Mouse (Mus musculus) liver, adult 2 months (tissue): ENCODE measurements around the gene Gtf2i. TPM values are rescaled to one million over a fixed set of nuclear protein-coding genes. Genes with fewer than 3 reads are reported as not detected.

Experiments
- DNase-seq: peaks from one replicate; pipeline ENCODE4 v3.0.0-alpha.2; 2011; ENCODE audit warnings: low read depth, low spot score; ENCODE audit errors: extremely low read depth
- H3K27ac ChIP-seq: fragments of 200-500 bp; replicated peaks from 2 replicates; pipeline ENCODE4 v1.5.1; 2012; ENCODE audit warnings: low read depth, mild to moderate bottlenecking, control low read depth, inconsistent platforms, low read length; ENCODE audit not compliant: insufficient read depth
- H3K27me3 ChIP-seq: fragments of 200-500 bp; 2 replicates; pipeline ENCODE4 v1.6.1; 2012; ENCODE audit warnings: mild to moderate bottlenecking, moderate library complexity, low read length, inconsistent platforms; ENCODE audit not compliant: control insufficient read depth, insufficient read depth
- H3K36me3 ChIP-seq: fragments of 200-500 bp; 2 replicates; pipeline ENCODE4 v1.6.1; 2012; ENCODE audit warnings: low read length, inconsistent platforms; ENCODE audit not compliant: control insufficient read depth, insufficient read depth
- H3K4me1 ChIP-seq: fragments of 200-500 bp; 2 replicates; pipeline ENCODE4 v1.6.1; 2011; ENCODE audit warnings: low read length; ENCODE audit not compliant: control insufficient read depth, insufficient read depth
- H3K4me3 ChIP-seq: fragments of 200-500 bp; 2 replicates; pipeline ENCODE4 v1.5.1; 2011; ENCODE audit warnings: low read depth, mild to moderate bottlenecking, control low read depth, low read length, moderate library complexity; ENCODE audit not compliant: insufficient read depth
- H3K79me2 ChIP-seq: fragments of 200-500 bp; 2 replicates; pipeline ENCODE4 v1.6.1; 2012; ENCODE audit warnings: inconsistent platforms, mild to moderate bottlenecking, low read length, moderate library complexity; ENCODE audit not compliant: control insufficient read depth, insufficient read depth
- H3K9ac ChIP-seq: fragments of 200-500 bp; 2 replicates; pipeline ENCODE4 v1.6.1; 2012; ENCODE audit warnings: low read depth, mild to moderate bottlenecking, control low read depth, inconsistent platforms, low read length
- CTCF ChIP-seq: fragments of 200-500 bp; IDR thresholded peaks from 2 replicates; pipeline ENCODE4 v1.5.1; 2011; ENCODE audit warnings: low read depth, low read length, control low read depth
- POLR2A ChIP-seq: fragments of 200-500 bp; IDR thresholded peaks from 2 replicates; pipeline ENCODE4 v1.6.1; 2011; ENCODE audit warnings: low read length, control low read depth; ENCODE audit not compliant: insufficient read depth; ENCODE audit errors: extremely low read depth
- WGBS: fragments of 180-500 bp; shearing (Covaris S2); methylation state at CpG from one replicate; pipeline ENCODE4 v1.1.7; 2018; 5-methylcytosine and 5-hydroxymethylcytosine counted together
- polyA plus RNA-seq: library from polyadenylated mRNA; depleted of rRNA; stranded (reverse); fragments of >200 nt; gene quantifications from 2 replicates; pipeline ENCODE4 v1.2.3, GENCODE M21; 2012
- total RNA-seq: library from RNA; depleted of rRNA; stranded (reverse); fragments of >200 nt; gene quantifications from 2 replicates; pipeline ENCODE4 v1.2.3, GENCODE M21; 2014

The Gtf2i gene
- total and polyA plus RNA-seq, 2 experiments: 31.7 to 54.2 TPM

- 25% methylated on average over 7 of the region's 7 CpGs for WGBS
- H3K27ac ChIP-seq: no peak overlapping the region
- H3K4me1 ChIP-seq: peaks cover 4% of the 10 kb centered on the region; the same call in 1 of the 2 replicates
- H3K36me3 ChIP-seq: no peaks in the 10 kb centered on the region
- H3K9ac ChIP-seq: no peak overlapping the region
- peak; percentile 75 for DNase-seq
- TF ChIP-seq POLR2A: no peak
- TF ChIP-seq CTCF: no peak
- H3K27me3 ChIP-seq: no peaks in the 10 kb centered on the region
- no peak overlapping the region for H3K4me3 ChIP-seq
- H3K79me2 ChIP-seq: no peaks in the 10 kb centered on the region
These were observed 7.1 kb upstream of the Gtf2i start for GRCm38 (mm10) chr5:134321699-134322098.

GRCm38 (mm10) chr5:134318903-134319302 is 4.3 kb upstream of the Gtf2i start:
- WGBS: 91% methylated on average over 6 of the region's 6 CpGs
- H3K27me3 ChIP-seq: no peaks in the 10 kb centered on the region

DNA sequence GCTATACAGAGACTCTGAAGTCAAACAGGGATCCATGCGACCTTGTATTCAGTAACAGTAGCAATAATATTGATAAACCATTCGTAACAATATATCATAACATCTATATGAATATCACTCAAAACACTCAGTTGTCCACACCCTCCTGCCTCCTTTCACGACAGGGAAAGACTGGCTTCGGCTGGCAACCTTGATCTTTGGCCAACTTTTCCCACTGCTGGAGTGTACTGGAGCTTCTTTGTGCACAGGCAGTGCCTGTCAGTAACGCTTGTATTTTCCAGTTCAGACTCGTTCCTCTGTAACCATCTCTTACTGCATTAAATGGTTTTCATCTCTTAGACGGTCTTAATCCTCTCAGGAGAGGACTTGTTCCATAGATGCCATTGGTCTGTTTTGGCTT is 2.2 kb upstream of the Gtf2i start:
- H3K27ac ChIP-seq: no peak overlapping the region
- WGBS: 36% methylated on average over 7 of the region's 7 CpGs
- no peaks in the 10 kb centered on the region for H3K27me3 ChIP-seq
- peaks cover 9% of the 10 kb centered on the region for H3K4me1 ChIP-seq
- no peak overlapping the region for H3K4me3 ChIP-seq
- no peaks in the 10 kb centered on the region for H3K36me3 ChIP-seq
- peaks cover 16% of the 10 kb centered on the region; the same call in 1 of the 2 replicates for H3K79me2 ChIP-seq
- DNase-seq: peak; percentile 52
- no peak overlapping the region for H3K9ac ChIP-seq
- no peak for TF ChIP-seq CTCF
- TF ChIP-seq POLR2A: no peak

More at GRCm38 (mm10) chr5:134318903-134319302, 4.3 kb upstream of the Gtf2i start:
- DNase-seq: no peak
- H3K9ac ChIP-seq: no peak overlapping the region
- H3K27ac ChIP-seq: no peak overlapping the region
- peaks cover 4% of the 10 kb centered on the region; the same call in 1 of the 2 replicates for H3K79me2 ChIP-seq
- H3K4me3 ChIP-seq: no peak overlapping the region
- no peak for TF ChIP-seq POLR2A
- TF ChIP-seq CTCF: no peak
- no peaks in the 10 kb centered on the region for H3K36me3 ChIP-seq
- H3K4me1 ChIP-seq: peaks cover 6% of the 10 kb centered on the region; the same call in 1 of the 2 replicates

DNA sequence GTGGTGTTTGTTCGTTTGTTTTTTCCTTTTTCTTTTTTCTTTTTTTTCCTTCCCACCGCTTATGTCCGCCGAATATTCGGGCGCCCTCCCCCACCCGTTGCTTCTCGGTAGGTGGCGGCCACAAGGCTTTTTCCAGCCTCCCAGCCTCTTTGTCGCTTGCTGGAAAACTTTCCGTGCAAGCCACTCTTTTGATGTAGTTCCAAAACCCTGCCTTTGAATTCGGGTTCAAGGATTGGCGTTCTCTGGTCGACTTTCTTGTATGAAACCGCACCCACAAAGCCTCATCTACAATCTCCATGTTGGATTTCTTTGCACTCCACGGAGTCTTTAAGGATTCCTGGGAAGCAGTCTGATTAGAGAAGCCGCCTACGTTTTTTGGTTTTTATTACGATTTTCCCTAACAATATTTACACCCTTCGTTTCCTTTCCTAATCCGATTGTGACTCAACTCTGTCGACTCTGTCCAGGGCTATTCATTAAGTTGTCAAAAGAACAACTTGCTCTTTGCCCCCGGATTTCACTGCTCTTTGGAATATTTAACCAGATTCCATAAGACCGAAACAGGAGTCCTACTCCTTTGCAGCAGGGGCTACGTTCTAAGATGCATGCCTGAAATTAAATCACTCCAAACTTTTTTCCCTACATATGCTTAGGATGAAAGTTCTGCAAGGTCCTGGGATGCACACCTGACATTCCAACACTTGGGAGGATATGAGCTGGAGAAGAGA is 1.2 kb upstream of the Gtf2i start:
- H3K4me3 ChIP-seq: peak overlapping the region; percentile 67; the same call in 1 of the 2 replicates
- DNase-seq: peak; percentile 87
- H3K79me2 ChIP-seq: peaks cover 23% of the 10 kb centered on the region; the same call in 1 of the 2 replicates
- H3K36me3 ChIP-seq: no peaks in the 10 kb centered on the region
- H3K4me1 ChIP-seq: peaks cover 13% of the 10 kb centered on the region
- H3K9ac ChIP-seq: peak overlapping the region; percentile 47
- H3K27ac ChIP-seq: peak overlapping the region; percentile 92
- WGBS: under 1% methylated on average over 25 of the region's 25 CpGs
- H3K27me3 ChIP-seq: no peaks in the 10 kb centered on the region
- 0 out of 2 replicates have a peak, but pooled peaks have one; percentile 14 for TF ChIP-seq CTCF
- TF ChIP-seq POLR2A: no peak

DNA sequence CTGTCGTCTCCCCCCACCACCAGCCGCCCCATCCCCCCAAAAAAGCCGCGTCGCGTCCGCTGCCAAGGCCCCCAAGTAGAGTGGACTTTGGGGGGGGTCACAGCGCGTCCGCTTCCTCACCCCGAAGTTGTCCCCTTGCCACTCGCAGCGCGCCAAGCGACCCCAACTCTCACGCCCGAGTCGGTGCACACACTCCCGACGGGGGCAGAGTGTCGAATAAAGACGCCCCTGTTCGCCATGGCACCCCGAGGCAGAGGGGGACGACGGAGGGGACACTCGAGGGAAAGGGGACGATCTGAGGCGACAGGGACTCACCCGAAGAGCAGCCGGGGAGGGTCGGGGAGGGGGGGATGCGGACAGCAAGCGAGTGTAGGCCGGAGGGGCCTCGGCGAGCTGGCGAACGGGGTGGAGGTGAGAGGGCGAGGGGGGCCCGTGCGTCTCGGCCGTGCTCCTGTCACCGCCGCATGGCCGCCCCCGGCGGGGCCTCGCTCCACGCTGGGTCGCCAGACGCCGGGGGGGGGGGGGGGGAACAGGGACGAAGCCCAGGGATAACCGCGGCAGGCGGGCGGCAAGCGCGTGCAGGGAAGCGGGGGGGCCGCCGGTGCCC is 389 bp downstream of the Gtf2i start:
- H3K79me2 ChIP-seq: peaks cover 35% of the 10 kb centered on the region; the same call in 1 of the 2 replicates
- peak overlapping the region; percentile 93 for H3K9ac ChIP-seq
- DNase-seq: peak; percentile 20
- peak overlapping the region; percentile 97 for H3K4me3 ChIP-seq
- no peak for TF ChIP-seq POLR2A
- no peak for TF ChIP-seq CTCF
- H3K4me1 ChIP-seq: peaks cover 13% of the 10 kb centered on the region
- H3K36me3 ChIP-seq: no peaks in the 10 kb centered on the region
- H3K27ac ChIP-seq: peak overlapping the region; percentile 95
- under 1% methylated on average over 48 of the region's 64 CpGs for WGBS
- H3K27me3 ChIP-seq: no peaks in the 10 kb centered on the region

GRCm38 (mm10) chr5:134313451-134314067 is 1.0 kb downstream of the Gtf2i start:
- Histone ChIP-seq H3K4me1 (peaks cover 13% of the 10 kb centered on the region), H3K4me3 (peak overlapping the region; percentile 97), H3K27ac (peak overlapping the region; percentile 95), H3K27me3 (no peaks in the 10 kb centered on the region), H3K9ac (peak overlapping the region; percentile 93), H3K79me2 (peaks cover 35% of the 10 kb centered on the region; the same call in 1 of the 2 replicates), H3K36me3 (no peaks in the 10 kb centered on the region)
- WGBS: under 1% methylated on average over 67 of the region's 68 CpGs
- peak; percentile 88 for DNase-seq
- TF ChIP-seq POLR2A (peak; percentile 67; the same call in 1 of the 2 replicates), CTCF (no peak)
